Mouse (Mus musculus): ENCODE results near the gene Kazald1. TPM values are rescaled to one million over a fixed set of nuclear protein-coding genes. Genes with fewer than 3 reads are reported as not detected.

Gene Kazald1
- polyA plus RNA-seq, 1 experiment = 10.4 TPM

GRCm38 (mm10) chr19:45076036-45076575 is 1.1 kb downstream of the Kazald1 start:
- WGBS = 23% methylated on average over 17 of the region's 17 CpGs
- peak overlapping the region; percentile 74 for H3K4me3 ChIP-seq (replicated peaks; ENCODE audit: extremely low read depth, low read depth, low read length)
- no peak for DNase-seq
- peaks cover 4% of the 10 kb centered on the region for H3K4me1 ChIP-seq (ENCODE audit: control insufficient read depth, insufficient read depth, low read length)
- TF ChIP-seq CTCF (IDR thresholded peaks at IDR 0.05; ENCODE audit: insufficient read depth, low read length) (no peak), POLR2A (IDR thresholded peaks at IDR 0.05; ENCODE audit: borderline replicate concordance, extremely low read depth, low read depth, low read length) (0 out of 2 replicates have a peak, but pooled peaks have one; percentile 4)

- Histone ChIP-seq H3K4me1 (ENCODE audit: control insufficient read depth, insufficient read depth, low read length) (peaks cover 4% of the 10 kb centered on the region), H3K4me3 (replicated peaks; ENCODE audit: extremely low read depth, low read depth, low read length) (peak overlapping the region; percentile 70)
- 0 out of 2 replicates have a peak, but pooled peaks have one; percentile 0 for TF ChIP-seq POLR2A (IDR thresholded peaks at IDR 0.05; ENCODE audit: borderline replicate concordance, extremely low read depth, low read depth, low read length)
- TF ChIP-seq CTCF (IDR thresholded peaks at IDR 0.05; ENCODE audit: insufficient read depth, low read length) = peak; percentile 30; the same call in 1 of the 2 replicates
- 3% methylated on average over 62 of the region's 62 CpGs for WGBS
- peak; percentile 76 for DNase-seq
Observed at GRCm38 (mm10) chr19:45076586-45077510, 1.8 kb downstream of the Kazald1 start.

GRCm38 (mm10) chr19:45077742-45078645 is 3.0 kb downstream of the Kazald1 start:
- 33% methylated on average over 20 of the region's 20 CpGs for WGBS
- peaks cover 4% of the 10 kb centered on the region for H3K4me1 ChIP-seq (ENCODE audit: control insufficient read depth, insufficient read depth, low read length)
- DNase-seq = no peak
- TF ChIP-seq CTCF (IDR thresholded peaks at IDR 0.05; ENCODE audit: insufficient read depth, low read length) = no peak
- H3K4me3 ChIP-seq (replicated peaks; ENCODE audit: extremely low read depth, low read depth, low read length) = no peak overlapping the region

- H3K4me1 ChIP-seq (ENCODE audit: control insufficient read depth, insufficient read depth, low read length) = peaks cover 4% of the 10 kb centered on the region
- TF ChIP-seq POLR2A (IDR thresholded peaks at IDR 0.05; ENCODE audit: borderline replicate concordance, extremely low read depth, low read depth, low read length) (no peak), CTCF (IDR thresholded peaks at IDR 0.05; ENCODE audit: insufficient read depth, low read length) (peak; percentile 29; the same call in 1 of the 2 replicates)
Observed at GRCm38 (mm10) chr19:45078971-45079764, 4.1 kb downstream of the Kazald1 start.

GRCm38 (mm10) chr19:45079769-45080515 is 4.9 kb downstream of the Kazald1 start:
- DNase-seq = peak; percentile 80
- H3K4me1 ChIP-seq (ENCODE audit: control insufficient read depth, insufficient read depth, low read length) = peaks cover 4% of the 10 kb centered on the region
- WGBS = under 1% methylated on average over 45 of the region's 45 CpGs
- peak overlapping the region; percentile 16 for H3K4me3 ChIP-seq (replicated peaks; ENCODE audit: extremely low read depth, low read depth, low read length)
- TF ChIP-seq POLR2A (IDR thresholded peaks at IDR 0.05; ENCODE audit: borderline replicate concordance, extremely low read depth, low read depth, low read length) (0 out of 2 replicates have a peak, but pooled peaks have one; percentile 21), CTCF (IDR thresholded peaks at IDR 0.05; ENCODE audit: insufficient read depth, low read length) (no peak)

More at GRCm38 (mm10) chr19:45078971-45079764, 4.1 kb downstream of the Kazald1 start:
- peak overlapping the region; percentile 16 for H3K4me3 ChIP-seq (replicated peaks; ENCODE audit: extremely low read depth, low read depth, low read length)
- 15% methylated on average over 17 of the region's 17 CpGs for WGBS
- DNase-seq = no peak

- WGBS = 10% methylated on average over 17 of the region's 17 CpGs
- H3K4me1 ChIP-seq (ENCODE audit: control insufficient read depth, insufficient read depth, low read length) = peaks cover 4% of the 10 kb centered on the region
- no peak overlapping the region for H3K4me3 ChIP-seq (replicated peaks; ENCODE audit: extremely low read depth, low read depth, low read length)
- TF ChIP-seq POLR2A (IDR thresholded peaks at IDR 0.05; ENCODE audit: borderline replicate concordance, extremely low read depth, low read depth, low read length) (no peak), CTCF (IDR thresholded peaks at IDR 0.05; ENCODE audit: insufficient read depth, low read length) (no peak)
- DNase-seq = no peak
Observed at GRCm38 (mm10) chr19:45080711-45081110, 5.7 kb downstream of the Kazald1 start.

- Histone ChIP-seq H3K4me1 (ENCODE audit: control insufficient read depth, insufficient read depth, low read length) (peaks cover 4% of the 10 kb centered on the region; the same call in 1 of the 2 replicates), H3K4me3 (replicated peaks; ENCODE audit: extremely low read depth, low read depth, low read length) (no peak overlapping the region)
- TF ChIP-seq CTCF (IDR thresholded peaks at IDR 0.05; ENCODE audit: insufficient read depth, low read length) (peak; percentile 80), POLR2A (IDR thresholded peaks at IDR 0.05; ENCODE audit: borderline replicate concordance, extremely low read depth, low read depth, low read length) (no peak)
- WGBS = 1% methylated on average over 5 of the region's 5 CpGs
- DNase-seq = peak; percentile 80
Observed at GRCm38 (mm10) chr19:45081279-45081678, 6.2 kb downstream of the Kazald1 start.

All from lung, adult 2 months (tissue).